Mouse (Mus musculus): ENCODE measurements around the gene Dlx6. TPM values are rescaled to one million over a fixed set of nuclear protein-coding genes. Genes with fewer than 3 reads are reported as not detected.

The Dlx6 gene
- total and polyA plus RNA-seq, 2 experiments from 2014 or later: 4.9 to 28.9 TPM

DNA sequence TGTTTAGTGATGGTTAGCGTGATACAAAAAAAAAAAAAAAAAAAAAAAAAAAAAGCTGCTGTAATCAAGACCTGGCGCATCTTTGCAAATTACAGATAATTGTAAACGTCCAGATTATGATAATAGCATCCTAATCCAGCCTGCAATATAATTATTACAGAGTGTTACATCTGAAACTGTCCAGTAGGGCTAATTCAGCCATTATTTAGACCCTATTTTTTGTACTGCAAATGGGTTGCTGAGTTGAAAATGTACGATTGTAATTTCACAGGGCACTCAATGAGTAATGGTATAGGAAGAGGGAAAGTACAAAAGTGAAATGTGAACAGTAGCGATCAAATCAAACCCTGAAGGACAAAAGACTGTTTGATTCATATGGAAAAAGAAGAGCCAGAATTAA, 8.6 kb downstream of the Dlx6 start:
- ATAC-seq (no peak), DNase-seq (peak; percentile 57)
- Histone ChIP-seq H3K4me2 (ENCODE audit: low read depth) (peak overlapping the region; percentile 61), H3K27ac (ENCODE audit: low read depth, low read length) (peak overlapping the region; percentile 94), H3K9me3 (ENCODE audit: low read length) (no peaks in the 10 kb centered on the region), H3K36me3 (ENCODE audit: insufficient read depth) (no peaks in the 10 kb centered on the region), H3K9ac (peak overlapping the region; percentile 37), H3K27me3 (ENCODE audit: insufficient read depth, low read length) (peaks cover 42% of the 10 kb centered on the region), H3K4me3 (ENCODE audit: low read depth, low read length) (peak overlapping the region; percentile 31), H3K4me1 (ENCODE audit: insufficient read depth) (no peaks in the 10 kb centered on the region)
- 4% methylated on average over 5 of the region's 5 CpGs for WGBS
- no peak for TF ChIP-seq CTCF (IDR thresholded peaks at IDR 0.05; ENCODE audit: low read depth)

DNA sequence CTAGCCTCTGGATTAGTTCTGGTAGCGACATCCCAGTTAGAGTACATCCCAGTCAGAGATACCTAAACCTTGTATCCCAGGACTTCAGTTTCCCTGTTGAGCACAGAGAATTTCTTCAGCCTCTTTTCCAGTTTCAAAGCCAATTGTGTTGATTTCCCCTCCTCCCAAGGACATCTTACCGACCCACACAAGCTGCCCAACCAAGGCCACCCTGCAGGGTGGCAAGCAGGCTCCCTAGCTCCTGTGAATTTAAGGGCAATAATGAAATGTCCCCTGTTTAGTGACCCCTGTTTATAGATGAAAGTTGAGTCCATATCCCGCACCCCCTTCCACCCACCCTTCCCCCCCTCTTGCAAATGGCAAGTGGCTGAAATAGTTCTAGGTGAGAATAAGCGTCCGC, 9.7 kb downstream of the Dlx6 start:
- H3K4me3 ChIP-seq (ENCODE audit: low read depth, low read length): no peak overlapping the region
- peaks cover 39% of the 10 kb centered on the region for H3K27me3 ChIP-seq (ENCODE audit: insufficient read depth, low read length)
- DNase-seq (peak; percentile 46), ATAC-seq (no peak)
- peak overlapping the region; percentile 61 for H3K4me2 ChIP-seq (ENCODE audit: low read depth)
- 3% methylated on average over 5 of the region's 5 CpGs for WGBS
- H3K27ac ChIP-seq (ENCODE audit: low read depth, low read length): peak overlapping the region; percentile 94
- H3K9me3 ChIP-seq (ENCODE audit: low read length): no peaks in the 10 kb centered on the region
- peak overlapping the region; percentile 18; the same call in 1 of the 2 replicates for H3K9ac ChIP-seq
- no peak for TF ChIP-seq CTCF (IDR thresholded peaks at IDR 0.05; ENCODE audit: low read depth)
- H3K4me1 ChIP-seq (ENCODE audit: insufficient read depth): no peaks in the 10 kb centered on the region
- H3K36me3 ChIP-seq (ENCODE audit: insufficient read depth): no peaks in the 10 kb centered on the region

- peaks cover 43% of the 10 kb centered on the region for H3K27me3 ChIP-seq (ENCODE audit: insufficient read depth, low read length)
- H3K27ac ChIP-seq (ENCODE audit: low read depth, low read length): peak overlapping the region; percentile 94
- no peak for TF ChIP-seq CTCF (IDR thresholded peaks at IDR 0.05; ENCODE audit: low read depth)
- peak overlapping the region; percentile 61 for H3K4me2 ChIP-seq (ENCODE audit: low read depth)
- 3% methylated on average over 19 of the region's 19 CpGs for WGBS
- H3K4me1 ChIP-seq (ENCODE audit: insufficient read depth): no peaks in the 10 kb centered on the region
- no peaks in the 10 kb centered on the region for H3K9me3 ChIP-seq (ENCODE audit: low read length)
- H3K36me3 ChIP-seq (ENCODE audit: insufficient read depth): no peaks in the 10 kb centered on the region
- no peak for ATAC-seq
- peak; percentile 61 for DNase-seq
- H3K4me3 ChIP-seq (ENCODE audit: low read depth, low read length): peak overlapping the region; percentile 57
- peak overlapping the region; percentile 53 for H3K9ac ChIP-seq
Observed at GRCm38 (mm10) chr6:6873476-6874072, 10.4 kb downstream of the Dlx6 start.

DNA sequence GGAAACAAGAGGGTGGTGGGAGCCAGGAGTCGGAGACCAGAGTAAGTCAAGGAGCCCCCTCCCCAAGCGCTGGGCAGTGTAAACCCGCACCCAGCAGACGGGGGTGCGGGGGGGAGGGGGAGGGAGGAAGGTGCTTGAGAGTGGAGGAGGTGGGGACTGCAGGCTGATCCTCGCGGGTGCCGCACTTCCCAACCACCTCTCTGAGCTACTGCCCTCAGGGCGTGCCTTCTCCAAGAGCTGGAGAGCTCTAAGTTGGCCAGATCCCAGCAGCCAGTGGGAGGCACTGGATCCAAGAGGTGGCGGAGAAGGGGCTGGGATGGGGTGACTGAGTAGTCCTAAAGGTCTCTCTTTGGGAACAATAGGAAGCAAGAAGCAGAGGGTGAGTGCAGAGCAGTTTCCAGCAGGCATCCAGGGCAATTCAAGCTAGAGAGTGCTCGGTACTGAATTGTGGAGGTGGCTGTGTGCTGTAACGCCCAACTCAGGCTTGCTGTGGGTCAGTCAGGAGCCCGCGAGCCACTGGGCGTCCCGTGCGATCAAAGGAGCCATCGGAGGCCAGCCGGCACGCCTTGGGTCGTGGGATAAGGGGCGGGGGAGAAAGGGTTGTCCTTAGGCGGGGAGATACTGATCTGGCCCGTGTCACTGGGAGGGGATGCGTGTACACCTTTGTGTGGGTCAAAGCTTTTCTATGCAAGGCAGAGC, 11.1 kb downstream of the Dlx6 start:
- DNase-seq: peak; percentile 71
- no peaks in the 10 kb centered on the region for H3K9me3 ChIP-seq (ENCODE audit: low read length)
- TF ChIP-seq CTCF (IDR thresholded peaks at IDR 0.05; ENCODE audit: low read depth): no peak
- H3K4me2 ChIP-seq (ENCODE audit: low read depth): peak overlapping the region; percentile 61
- no peaks in the 10 kb centered on the region for H3K4me1 ChIP-seq (ENCODE audit: insufficient read depth)
- H3K27ac ChIP-seq (ENCODE audit: low read depth, low read length): peak overlapping the region; percentile 94
- ATAC-seq: peak; percentile 32
- WGBS: 4% methylated on average over 25 of the region's 25 CpGs
- H3K9ac ChIP-seq: peak overlapping the region; percentile 53
- H3K4me3 ChIP-seq (ENCODE audit: low read depth, low read length): peak overlapping the region; percentile 57
- no peaks in the 10 kb centered on the region for H3K36me3 ChIP-seq (ENCODE audit: insufficient read depth)
- peaks cover 46% of the 10 kb centered on the region for H3K27me3 ChIP-seq (ENCODE audit: insufficient read depth, low read length)

GRCm38 (mm10) chr6:6875136-6875535, 12.0 kb downstream of the Dlx6 start:
- peak overlapping the region; percentile 61 for H3K4me2 ChIP-seq (ENCODE audit: low read depth)
- peaks cover 41% of the 10 kb centered on the region for H3K27me3 ChIP-seq (ENCODE audit: insufficient read depth, low read length)
- TF ChIP-seq CTCF (IDR thresholded peaks at IDR 0.05; ENCODE audit: low read depth): no peak
- no peaks in the 10 kb centered on the region for H3K9me3 ChIP-seq (ENCODE audit: low read length)
- peak overlapping the region; percentile 94 for H3K27ac ChIP-seq (ENCODE audit: low read depth, low read length)
- H3K4me1 ChIP-seq (ENCODE audit: insufficient read depth): no peaks in the 10 kb centered on the region
- ATAC-seq: no peak
- H3K36me3 ChIP-seq (ENCODE audit: insufficient read depth): no peaks in the 10 kb centered on the region
- H3K9ac ChIP-seq: peak overlapping the region; percentile 53
- H3K4me3 ChIP-seq (ENCODE audit: low read depth, low read length): peak overlapping the region; percentile 57; the same call in 1 of the 2 replicates
- DNase-seq: peak; percentile 56
- WGBS: 2% methylated on average over 11 of the region's 11 CpGs

GRCm38 (mm10) chr6:6875676-6876075, 12.5 kb downstream of the Dlx6 start:
- no peaks in the 10 kb centered on the region for H3K9me3 ChIP-seq (ENCODE audit: low read length)
- H3K27ac ChIP-seq (ENCODE audit: low read depth, low read length): peak overlapping the region; percentile 94
- no peaks in the 10 kb centered on the region for H3K36me3 ChIP-seq (ENCODE audit: insufficient read depth)
- no peaks in the 10 kb centered on the region for H3K4me1 ChIP-seq (ENCODE audit: insufficient read depth)
- no peak for TF ChIP-seq CTCF (IDR thresholded peaks at IDR 0.05; ENCODE audit: low read depth)
- DNase-seq (peak; percentile 45), ATAC-seq (no peak)
- 4% methylated on average over 9 of the region's 9 CpGs for WGBS
- peak overlapping the region; percentile 57 for H3K4me3 ChIP-seq (ENCODE audit: low read depth, low read length)
- H3K9ac ChIP-seq: peak overlapping the region; percentile 53
- peak overlapping the region; percentile 61 for H3K4me2 ChIP-seq (ENCODE audit: low read depth)
- H3K27me3 ChIP-seq (ENCODE audit: insufficient read depth, low read length): peaks cover 37% of the 10 kb centered on the region

DNA sequence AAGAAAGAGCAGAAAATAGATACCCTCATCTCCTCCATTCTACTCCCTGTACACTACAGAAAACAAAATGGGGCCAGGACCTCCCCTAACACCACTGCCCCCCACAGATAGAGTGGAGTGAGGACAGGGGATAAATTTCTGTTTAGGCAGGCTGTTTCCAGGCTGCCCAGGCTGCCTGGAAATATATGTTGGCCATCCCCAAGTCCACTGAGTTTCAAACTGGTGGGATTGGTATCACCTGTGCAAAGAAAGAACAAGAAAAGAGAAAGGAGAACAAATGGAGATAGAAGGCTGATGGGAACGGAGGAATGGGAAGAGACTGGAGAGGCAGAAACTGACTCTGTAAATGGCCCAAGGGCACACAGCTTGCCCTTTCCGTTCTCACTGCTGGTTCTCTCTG, 13.1 kb downstream of the Dlx6 start:
- no peaks in the 10 kb centered on the region for H3K36me3 ChIP-seq (ENCODE audit: insufficient read depth)
- H3K27me3 ChIP-seq (ENCODE audit: insufficient read depth, low read length): peaks cover 39% of the 10 kb centered on the region
- H3K4me2 ChIP-seq (ENCODE audit: low read depth): peak overlapping the region; percentile 61
- ATAC-seq (no peak), DNase-seq (no peak)
- 10% methylated on average over 2 of the region's 2 CpGs for WGBS
- peak overlapping the region; percentile 94 for H3K27ac ChIP-seq (ENCODE audit: low read depth, low read length)
- no peaks in the 10 kb centered on the region for H3K4me1 ChIP-seq (ENCODE audit: insufficient read depth)
- peak overlapping the region; percentile 57 for H3K4me3 ChIP-seq (ENCODE audit: low read depth, low read length)
- H3K9ac ChIP-seq: peak overlapping the region; percentile 53
- H3K9me3 ChIP-seq (ENCODE audit: low read length): no peaks in the 10 kb centered on the region
- no peak for TF ChIP-seq CTCF (IDR thresholded peaks at IDR 0.05; ENCODE audit: low read depth)
